Mouse (Mus musculus) midbrain, embryonic 10.5 days (tissue): ENCODE measurements around the gene Rbm20. TPM values are rescaled to one million over a fixed set of nuclear protein-coding genes. Genes with fewer than 3 reads are reported as not detected.
A peak's percentile ranks its signal among the peaks of the same experiment; 100 is the strongest.

Experiments used
- DNase-seq: peaks from one replicate; pipeline ENCODE4 v3.0.0-alpha.2; 2017; ENCODE audit warnings: low spot score
- H3K27ac ChIP-seq: fragments of 300-500 bp; sonication (generic); replicated peaks from 2 replicates; pipeline ENCODE4 v1.5.1; 2016; ENCODE audit warnings: mild to moderate bottlenecking
- H3K27me3 ChIP-seq: fragments of 300-500 bp; sonication (generic); 2 replicates; pipeline ENCODE4 v1.6.1; 2016; ENCODE audit warnings: low read depth, mild to moderate bottlenecking; ENCODE audit not compliant: poor library complexity, severe bottlenecking
- H3K36me3 ChIP-seq: fragments of 300-500 bp; sonication (generic); 2 replicates; pipeline ENCODE4 v1.6.1; 2016; ENCODE audit warnings: mild to moderate bottlenecking, moderate library complexity
- H3K4me1 ChIP-seq: fragments of 300-500 bp; sonication (generic); 2 replicates; pipeline ENCODE4 v1.6.1; 2016
- H3K4me3 ChIP-seq: fragments of 300-500 bp; sonication (generic); 2 replicates; pipeline ENCODE4 v1.5.1; 2016; ENCODE audit warnings: mild to moderate bottlenecking, moderate library complexity
- H3K9me3 ChIP-seq: fragments of 300-500 bp; sonication (generic); replicated peaks from 2 replicates; pipeline ENCODE4 v1.6.1; 2016; ENCODE audit warnings: mild to moderate bottlenecking
- WGBS: fragments of 180-500 bp; shearing (Covaris S2); methylation state at CpG from one replicate; pipeline ENCODE4 v1.1.7; 2016; 5-methylcytosine and 5-hydroxymethylcytosine counted together
- polyA plus RNA-seq: library from polyadenylated mRNA; unstranded; fragments of >200 nt; fragmentation: Nextera tagmentation; extraction: Ambion mirVana; gene quantifications from 2 replicates; pipeline ENCODE4 v1.2.1, GENCODE M21; 2016

Gene Rbm20
- polyA plus RNA-seq, 1 experiment from 2014 or later, result 0.75 TPM

- DNase-seq, result no peak
- H3K4me3 ChIP-seq, result no peak overlapping the region
- 50% methylated on average over 8 of the region's 8 CpGs for WGBS
- H3K4me1 ChIP-seq, result peaks cover 18% of the 10 kb centered on the region
- peaks cover 10% of the 10 kb centered on the region; the same call in 1 of the 2 replicates for H3K27me3 ChIP-seq
- no peaks in the 10 kb centered on the region for H3K36me3 ChIP-seq
- H3K9me3 ChIP-seq, result no peaks in the 10 kb centered on the region
- H3K27ac ChIP-seq, result no peak overlapping the region
These were observed 164.8 kb downstream of the Rbm20 start for GRCm38 (mm10) chr19:53841915-53842314.

- Histone ChIP-seq H3K4me1 (peaks cover 15% of the 10 kb centered on the region), H3K36me3 (no peaks in the 10 kb centered on the region), H3K27ac (no peak overlapping the region), H3K27me3 (0 out of 2 replicates have a peak, but pooled peaks cover 1% of the 10 kb centered on the region), H3K4me3 (no peak overlapping the region), H3K9me3 (no peaks in the 10 kb centered on the region)
- WGBS, result 93% methylated on average over 8 of the region's 8 CpGs
- no peak for DNase-seq
These were observed 166.9 kb downstream of the Rbm20 start for GRCm38 (mm10) chr19:53843972-53844371.

- peaks cover 32% of the 10 kb centered on the region for H3K4me1 ChIP-seq
- H3K36me3 ChIP-seq, result no peaks in the 10 kb centered on the region
- no peak overlapping the region for H3K27ac ChIP-seq
- WGBS, result 87% methylated on average over 10 of the region's 10 CpGs
- H3K27me3 ChIP-seq, result peaks cover 9% of the 10 kb centered on the region; the same call in 1 of the 2 replicates
- no peak overlapping the region for H3K4me3 ChIP-seq
- no peak for DNase-seq
- H3K9me3 ChIP-seq, result no peaks in the 10 kb centered on the region
These were observed 171.3 kb downstream of the Rbm20 start for GRCm38 (mm10) chr19:53848272-53848995.

- WGBS, result 77% methylated on average over 18 of the region's 18 CpGs
- H3K4me3 ChIP-seq, result no peak overlapping the region
- peaks cover 9% of the 10 kb centered on the region; the same call in 1 of the 2 replicates for H3K27me3 ChIP-seq
- no peaks in the 10 kb centered on the region for H3K9me3 ChIP-seq
- H3K27ac ChIP-seq, result peak overlapping the region; percentile 79; the same call in 1 of the 2 replicates
- no peaks in the 10 kb centered on the region for H3K36me3 ChIP-seq
- DNase-seq, result no peak
- peaks cover 39% of the 10 kb centered on the region for H3K4me1 ChIP-seq
These were observed 173.2 kb downstream of the Rbm20 start for GRCm38 (mm10) chr19:53850166-53850922.

- 87% methylated on average over 13 of the region's 13 CpGs for whole genome bisulfite sequencing
- Histone ChIP-seq H3K27ac (peak overlapping the region; percentile 79), H3K4me1 (peaks cover 39% of the 10 kb centered on the region), H3K36me3 (no peaks in the 10 kb centered on the region), H3K27me3 (peaks cover 9% of the 10 kb centered on the region; the same call in 1 of the 2 replicates), H3K9me3 (no peaks in the 10 kb centered on the region), H3K4me3 (no peak overlapping the region)
- no peak for DNase-seq
These were observed 174.2 kb downstream of the Rbm20 start for GRCm38 (mm10) chr19:53851352-53851751.

- peaks cover 9% of the 10 kb centered on the region; the same call in 1 of the 2 replicates for H3K27me3 ChIP-seq
- WGBS, result 88% methylated on average over 14 of the region's 14 CpGs
- no peak for DNase-seq
- H3K9me3 ChIP-seq, result no peaks in the 10 kb centered on the region
- H3K27ac ChIP-seq, result peak overlapping the region; percentile 79
- H3K36me3 ChIP-seq, result no peaks in the 10 kb centered on the region
- peaks cover 44% of the 10 kb centered on the region for H3K4me1 ChIP-seq
- H3K4me3 ChIP-seq, result peak overlapping the region; percentile 20; the same call in 1 of the 2 replicates
These were observed 175.0 kb downstream of the Rbm20 start for GRCm38 (mm10) chr19:53851826-53852698.

GRCm38 (mm10) chr19:53852699-53853451 lies 175.8 kb downstream of the Rbm20 start:
- Histone ChIP-seq H3K27ac (peak overlapping the region; percentile 79), H3K36me3 (no peaks in the 10 kb centered on the region), H3K4me3 (peak overlapping the region; percentile 20; the same call in 1 of the 2 replicates), H3K27me3 (peaks cover 9% of the 10 kb centered on the region; the same call in 1 of the 2 replicates), H3K4me1 (peaks cover 46% of the 10 kb centered on the region), H3K9me3 (no peaks in the 10 kb centered on the region)
- WGBS, result 50% methylated on average over 15 of the region's 15 CpGs
- peak; percentile 78 for DNase-seq

- Histone ChIP-seq H3K36me3 (no peaks in the 10 kb centered on the region), H3K27ac (no peak overlapping the region), H3K4me1 (peaks cover 63% of the 10 kb centered on the region), H3K9me3 (no peaks in the 10 kb centered on the region), H3K4me3 (no peak overlapping the region), H3K27me3 (peaks cover 9% of the 10 kb centered on the region; the same call in 1 of the 2 replicates)
- DNase-seq, result no peak
- 78% methylated on average over 4 of the region's 4 CpGs for WGBS
These were observed 177.9 kb downstream of the Rbm20 start for GRCm38 (mm10) chr19:53854978-53855377.

- Histone ChIP-seq H3K27ac (no peak overlapping the region), H3K36me3 (no peaks in the 10 kb centered on the region), H3K4me3 (no peak overlapping the region), H3K27me3 (peaks cover 9% of the 10 kb centered on the region; the same call in 1 of the 2 replicates), H3K9me3 (no peaks in the 10 kb centered on the region), H3K4me1 (peaks cover 57% of the 10 kb centered on the region)
- 91% methylated on average over 5 of the region's 5 CpGs for WGBS
- no peak for DNase-seq
These were observed 178.7 kb downstream of the Rbm20 start for GRCm38 (mm10) chr19:53855781-53856180.

GRCm38 (mm10) chr19:53856794-53857193 lies 179.7 kb downstream of the Rbm20 start:
- Histone ChIP-seq H3K4me3 (no peak overlapping the region), H3K27ac (no peak overlapping the region), H3K4me1 (peaks cover 50% of the 10 kb centered on the region), H3K36me3 (no peaks in the 10 kb centered on the region), H3K9me3 (no peaks in the 10 kb centered on the region), H3K27me3 (0 out of 2 replicates have a peak, but pooled peaks cover under 1% of the 10 kb centered on the region)
- WGBS, result 85% methylated on average over 9 of the region's 9 CpGs
- DNase-seq, result no peak

- H3K36me3 ChIP-seq, result no peaks in the 10 kb centered on the region
- H3K9me3 ChIP-seq, result no peaks in the 10 kb centered on the region
- peak overlapping the region; percentile 14; the same call in 1 of the 2 replicates for H3K27ac ChIP-seq
- no peak for DNase-seq
- H3K27me3 ChIP-seq, result no peaks in the 10 kb centered on the region
- peaks cover 47% of the 10 kb centered on the region for H3K4me1 ChIP-seq
- H3K4me3 ChIP-seq, result no peak overlapping the region
- WGBS, result 88% methylated on average over 6 of the region's 6 CpGs
These were observed 180.9 kb downstream of the Rbm20 start for GRCm38 (mm10) chr19:53857962-53858361.
